Mouse (Mus musculus) ES-CJ7 (cell line): ENCODE measurements around the gene Klf15.

Experiments used
- DNase-seq: peaks from one replicate; pipeline ENCODE4 v3.0.0; 2011; ENCODE audit warnings: low read depth, low spot score

Klf15 gene

GRCm38 (mm10) chr6:90465028-90465640 lies 2.8 kb downstream of the Klf15 start:
- DNase-seq = no peak

GRCm38 (mm10) chr6:90466079-90466478 lies 3.7 kb downstream of the Klf15 start:
- DNase-seq = no peak

GRCm38 (mm10) chr6:90466847-90467410 lies 4.6 kb downstream of the Klf15 start:
- no peak for DNase-seq

GRCm38 (mm10) chr6:90468216-90468615 lies 5.8 kb downstream of the Klf15 start:
- no peak for DNase-seq

- no peak for DNase-seq
Observed at GRCm38 (mm10) chr6:90469041-90469440, 6.7 kb downstream of the Klf15 start.

GRCm38 (mm10) chr6:90470255-90470654 lies 7.9 kb downstream of the Klf15 start:
- DNase-seq = no peak

GRCm38 (mm10) chr6:90470947-90471541 lies 8.7 kb downstream of the Klf15 start:
- no peak for DNase-seq

GRCm38 (mm10) chr6:90472079-90472478 lies 9.7 kb downstream of the Klf15 start:
- no peak for DNase-seq

- DNase-seq = no peak
Observed at GRCm38 (mm10) chr6:90472697-90473096, 10.3 kb downstream of the Klf15 start.

GRCm38 (mm10) chr6:90473630-90474360 lies 11.4 kb downstream of the Klf15 start:
- no peak for DNase-seq

- no peak for DNase-seq
Observed at GRCm38 (mm10) chr6:90474361-90474750, 12.0 kb downstream of the Klf15 start.

- DNase-seq = peak; percentile 83
Observed at GRCm38 (mm10) chr6:90475176-90475853, 12.9 kb downstream of the Klf15 start.

GRCm38 (mm10) chr6:90475854-90476212 lies 13.5 kb downstream of the Klf15 start:
- DNase-seq = no peak

- DNase-seq = peak; percentile 66
Observed at GRCm38 (mm10) chr6:90476941-90477518, 14.7 kb downstream of the Klf15 start.

GRCm38 (mm10) chr6:90484249-90484648 lies 21.9 kb downstream of the Klf15 start:
- DNase-seq = no peak

- no peak for DNase-seq
Observed at GRCm38 (mm10) chr6:90484876-90485275, 22.5 kb downstream of the Klf15 start.

- DNase-seq = peak; percentile 76
Observed at GRCm38 (mm10) chr6:90486176-90486921, 24.0 kb downstream of the Klf15 start, which contains the start of gene Aldh1l1. Gene Aldh1l1, plus strand, starts transcription at chr6:90486427.

GRCm38 (mm10) chr6:90487531-90487930 lies 25.2 kb downstream of the Klf15 start:
- no peak for DNase-seq

- no peak for DNase-seq
Observed at GRCm38 (mm10) chr6:90489532-90489931, 27.2 kb downstream of the Klf15 start.

GRCm38 (mm10) chr6:90490976-90491375 lies 28.6 kb downstream of the Klf15 start:
- DNase-seq = no peak
